Mouse (Mus musculus): ENCODE data around the gene Mrpl24. TPM values are rescaled to one million over a fixed set of nuclear protein-coding genes. Genes with fewer than 3 reads are reported as not detected.

Mrpl24 gene
- total RNA-seq, 2 experiments from 2014 or later, result 106 to 135 TPM

DNA sequence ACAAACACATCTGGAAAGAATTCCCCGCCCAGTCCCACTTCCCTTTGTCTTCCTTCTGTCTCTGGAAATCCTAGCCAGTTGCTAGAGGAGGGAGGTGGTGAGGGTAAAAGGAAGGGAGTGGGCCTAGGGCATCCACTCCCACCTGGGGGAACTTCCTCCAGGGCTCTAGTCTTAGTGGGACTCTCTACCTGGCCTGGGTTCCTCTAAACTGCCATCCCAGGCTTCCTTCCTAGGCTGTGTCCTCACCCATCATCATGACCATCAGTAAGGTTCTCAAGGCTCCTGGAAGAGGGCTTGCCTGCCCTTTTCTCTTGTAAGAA, 27.2 kb downstream of the Mrpl24 start:
- no peak for ATAC-seq (ENCODE audit: poor library complexity, severe bottlenecking)

DNA sequence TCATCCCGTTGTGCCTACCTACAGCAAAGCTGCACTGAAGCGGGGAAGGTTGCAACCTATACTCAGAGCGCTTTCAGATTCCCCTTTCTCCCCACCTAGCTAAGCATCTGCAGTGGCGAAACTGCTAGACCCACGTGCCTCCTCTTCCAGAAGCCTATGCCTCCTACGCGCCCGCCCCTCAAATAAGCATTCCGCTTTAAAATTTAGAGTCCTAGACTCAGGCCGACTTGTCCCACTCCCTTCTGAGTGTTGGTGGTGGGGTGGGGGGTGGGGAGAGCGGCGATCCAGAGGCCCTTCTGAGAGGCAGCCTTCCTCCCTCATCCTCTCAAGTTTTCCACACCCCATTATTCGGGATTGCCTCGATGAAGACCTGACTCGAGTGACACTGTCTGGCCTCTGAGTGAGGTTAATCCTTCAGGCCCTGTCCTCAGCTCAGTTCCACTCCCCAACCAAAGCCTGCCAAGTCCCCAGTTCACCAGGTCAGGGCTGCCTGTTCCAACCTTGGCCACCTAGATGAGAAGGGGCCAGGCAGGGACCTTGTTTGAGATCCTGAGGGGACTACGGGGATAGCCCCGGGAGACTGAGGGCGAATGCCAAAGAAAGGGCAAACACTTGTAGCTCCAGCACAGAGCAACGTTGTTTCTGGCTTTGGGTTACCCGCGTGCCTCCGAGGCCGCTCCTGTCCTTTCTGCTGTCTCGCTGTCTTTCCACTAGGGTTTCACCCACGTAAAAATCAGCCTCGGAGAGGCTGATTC, 27.9 kb downstream of the Mrpl24 start:
- ATAC-seq (ENCODE audit: poor library complexity, severe bottlenecking), result no peak

GRCm38 (mm10) chr3:87947811-87948199, 28.5 kb downstream of the Mrpl24 start:
- ATAC-seq (ENCODE audit: poor library complexity, severe bottlenecking), result no peak

DNA sequence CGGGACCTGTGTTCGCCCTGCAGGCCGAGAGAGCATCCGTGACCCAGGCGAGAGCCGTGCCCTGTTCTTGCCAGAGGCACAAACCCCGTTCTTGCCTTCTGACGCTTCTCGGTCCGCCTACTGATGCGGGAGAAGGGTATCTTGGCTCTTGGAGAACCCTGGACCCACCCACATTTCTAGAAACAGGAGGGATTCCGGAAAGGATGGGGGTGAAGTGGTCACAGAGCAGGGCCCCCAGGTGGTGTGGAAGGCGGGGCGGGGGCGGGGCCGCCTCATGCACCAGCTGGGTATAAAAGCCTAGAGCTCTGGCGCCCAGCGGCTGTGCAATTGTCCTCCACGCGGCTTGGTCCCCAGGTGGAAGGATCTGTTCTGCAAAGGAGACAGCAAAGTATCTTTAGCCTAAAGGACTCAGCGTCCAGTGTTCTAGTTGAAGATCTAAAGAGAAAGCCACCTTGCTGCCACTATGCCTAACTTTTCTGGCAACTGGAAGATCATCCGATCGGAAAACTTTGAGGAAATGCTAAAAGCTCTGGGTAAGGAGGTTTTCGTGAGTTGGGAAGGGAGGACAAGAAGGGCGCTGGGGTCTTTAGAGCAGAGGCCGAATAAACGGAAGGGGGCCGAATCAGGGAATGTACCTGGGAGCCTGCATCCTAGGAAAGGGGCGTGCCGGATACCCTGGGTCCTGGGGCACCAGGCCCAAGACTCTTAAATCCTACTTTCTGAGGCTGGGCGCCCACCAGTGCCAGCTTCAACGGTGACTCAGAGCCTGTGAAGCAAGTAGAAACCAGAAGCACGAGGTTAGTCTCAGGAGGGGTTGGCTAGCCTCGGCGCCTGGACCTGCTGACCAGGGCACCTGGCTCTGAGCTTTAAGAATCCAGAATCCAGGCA, 29.3 kb downstream of the Mrpl24 start, which contains the start of gene Crabp2:
Gene Crabp2 (plus strand): TSS at position 289 of the 888 bp plus-strand sequence.
- ATAC-seq (ENCODE audit: poor library complexity, severe bottlenecking), result no peak

GRCm38 (mm10) chr3:87949266-87949954, 30.1 kb downstream of the Mrpl24 start:
- ATAC-seq (ENCODE audit: poor library complexity, severe bottlenecking), result no peak

DNA sequence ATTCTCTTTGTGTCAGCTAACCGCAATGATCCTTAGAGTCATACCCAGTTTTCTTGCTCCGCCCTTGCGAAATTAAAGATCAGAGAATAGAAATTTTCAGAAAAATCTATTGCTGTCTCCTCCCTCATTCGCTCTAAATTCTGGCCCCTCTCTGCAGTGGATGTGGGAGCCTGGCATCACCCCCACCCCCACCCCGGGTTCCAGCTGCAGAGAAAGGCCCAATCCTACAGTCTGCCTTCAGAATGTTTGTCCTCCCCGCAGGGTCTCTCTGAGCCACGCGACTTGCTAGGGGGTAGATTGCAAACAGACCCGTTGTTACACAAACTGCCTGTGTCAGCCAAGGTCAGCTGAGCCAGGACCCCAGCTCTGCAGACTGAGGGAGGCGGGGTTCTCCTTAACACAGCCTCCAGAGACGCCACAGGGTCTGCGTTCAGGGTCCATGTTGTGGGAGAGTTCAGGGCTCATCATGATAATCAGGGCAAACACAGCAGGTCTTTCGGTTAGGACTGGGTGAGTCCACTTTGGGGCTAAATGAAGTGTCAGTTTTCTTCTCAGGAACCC, 30.7 kb downstream of the Mrpl24 start:
- ATAC-seq (ENCODE audit: poor library complexity, severe bottlenecking), result no peak

GRCm38 (mm10) chr3:87951946-87952345, 32.6 kb downstream of the Mrpl24 start:
- no peak for ATAC-seq (ENCODE audit: poor library complexity, severe bottlenecking)

DNA sequence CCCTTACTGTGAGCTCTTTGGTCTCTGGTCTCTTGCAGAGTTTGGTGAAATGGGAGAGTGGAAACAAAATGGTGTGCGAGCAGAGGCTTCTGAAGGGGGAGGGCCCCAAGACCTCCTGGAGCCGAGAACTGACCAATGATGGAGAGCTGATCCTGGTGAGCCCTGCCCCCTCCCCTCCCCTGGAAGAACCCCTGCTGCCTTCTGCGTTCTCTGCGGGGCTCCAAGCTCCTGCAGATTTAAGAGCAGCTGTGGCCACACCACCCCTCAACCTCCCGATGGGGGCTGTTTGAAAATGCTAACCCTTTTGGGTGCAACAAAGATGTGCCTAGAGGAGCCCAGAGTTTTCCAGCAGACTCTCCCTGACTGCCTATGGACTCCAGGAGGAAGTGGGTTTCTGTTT, 33.1 kb downstream of the Mrpl24 start:
- ATAC-seq (ENCODE audit: poor library complexity, severe bottlenecking), result no peak

- ATAC-seq (ENCODE audit: poor library complexity, severe bottlenecking), result no peak
These were observed 38.8 kb downstream of the Mrpl24 start for GRCm38 (mm10) chr3:87958056-87958455.

DNA sequence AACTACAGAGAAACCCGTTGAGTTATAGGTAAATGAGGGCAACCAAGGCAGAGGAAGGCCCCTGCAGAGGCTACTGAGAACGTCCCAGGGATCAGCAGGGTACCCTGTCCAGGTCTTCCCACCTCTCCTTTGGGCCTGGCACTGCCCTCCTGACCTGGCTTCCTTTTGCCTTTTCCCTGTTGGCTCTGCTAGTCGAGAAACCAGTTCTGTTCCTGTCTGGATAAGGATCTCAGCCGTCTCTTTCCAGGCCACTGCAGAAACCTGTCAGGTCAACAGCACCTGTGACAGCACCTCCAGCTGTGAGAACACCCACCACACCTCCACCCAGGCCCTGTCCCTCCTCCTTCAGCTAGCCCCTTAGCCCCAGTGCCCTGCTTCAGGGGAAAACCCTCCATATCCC, 39.2 kb downstream of the Mrpl24 start:
- ATAC-seq (ENCODE audit: poor library complexity, severe bottlenecking), result no peak

DNA sequence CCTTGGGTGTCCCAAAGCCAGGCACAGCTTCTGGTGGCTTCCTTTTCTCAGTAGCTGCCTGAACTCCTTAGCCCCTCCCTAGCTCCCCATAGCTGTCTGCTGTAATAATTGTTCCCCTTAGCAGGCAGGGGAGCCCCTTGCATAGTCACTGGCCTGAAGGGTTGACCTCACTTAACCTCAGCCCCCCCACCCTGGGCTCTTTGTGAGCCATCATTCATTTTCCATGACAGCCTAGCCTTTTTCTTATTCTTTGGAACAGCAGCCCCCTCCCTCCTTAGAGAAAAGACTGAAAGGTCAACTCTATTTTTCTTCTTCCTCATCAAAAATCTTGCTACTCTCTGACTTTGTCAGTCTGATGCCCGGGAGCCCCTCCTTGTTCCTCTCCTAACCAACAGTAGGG, 39.7 kb downstream of the Mrpl24 start:
- ATAC-seq (ENCODE audit: poor library complexity, severe bottlenecking), result no peak

- no peak for ATAC-seq (ENCODE audit: poor library complexity, severe bottlenecking)
These were observed 40.1 kb downstream of the Mrpl24 start for GRCm38 (mm10) chr3:87959371-87959770.

DNA sequence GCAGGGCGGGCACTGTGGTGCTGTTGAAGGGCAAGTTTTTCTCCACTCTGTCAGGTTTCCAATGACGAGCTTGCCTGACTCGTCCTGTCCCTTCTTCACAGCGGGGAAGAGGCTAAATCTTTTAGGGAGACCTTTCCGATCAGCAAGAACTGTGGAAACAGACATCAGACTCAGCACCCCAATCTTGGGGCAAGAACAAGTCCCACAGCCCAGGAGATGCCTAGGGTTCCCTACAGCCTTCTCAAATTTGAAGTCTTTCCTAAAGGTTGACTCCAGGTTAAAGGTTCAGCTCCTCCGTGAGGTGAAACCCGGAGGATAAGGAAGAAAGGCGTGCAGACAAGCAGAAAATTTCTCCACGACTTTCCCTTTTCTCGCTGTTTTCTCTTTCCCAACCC, 40.9 kb downstream of the Mrpl24 start:
- no peak for ATAC-seq (ENCODE audit: poor library complexity, severe bottlenecking)

GRCm38 (mm10) chr3:87960586-87961191, 41.4 kb downstream of the Mrpl24 start:
- peak; percentile 98 for ATAC-seq (ENCODE audit: poor library complexity, severe bottlenecking)

DNA sequence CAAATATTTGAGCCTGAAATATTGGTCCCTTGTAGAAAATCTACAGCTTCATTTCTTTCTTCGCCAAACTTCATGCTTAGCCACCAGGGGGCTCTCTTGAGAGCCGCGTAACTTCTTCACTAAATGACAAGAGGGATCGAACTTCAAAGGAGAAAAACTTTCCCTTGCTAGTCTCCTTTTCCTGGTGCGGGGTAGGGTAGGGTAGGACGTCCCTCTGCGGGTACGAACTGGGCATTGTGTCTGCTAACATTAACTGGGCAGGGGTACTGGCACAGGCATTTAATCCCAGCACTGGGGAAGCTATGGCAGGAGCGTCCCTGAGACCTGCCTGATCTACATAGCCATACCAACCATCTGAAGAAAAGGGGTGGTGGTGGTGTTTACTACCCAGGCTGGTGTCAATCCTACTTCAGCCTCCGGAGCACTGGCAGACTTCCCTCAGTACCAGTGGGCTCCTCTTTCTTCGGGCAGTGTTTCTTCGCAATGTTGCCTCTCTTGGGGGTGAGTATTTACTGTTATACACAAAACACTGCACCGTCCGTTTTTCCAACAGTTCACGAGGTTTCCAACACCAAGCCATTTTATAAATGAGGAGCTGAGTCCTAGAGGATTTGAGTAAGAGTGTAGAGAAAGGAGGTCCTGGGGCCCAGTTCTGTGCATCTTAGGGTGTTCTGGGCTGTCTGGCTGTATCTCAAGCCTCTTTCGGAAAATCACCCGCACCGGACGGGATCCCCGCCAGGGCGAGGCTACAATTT, 51.1 kb downstream of the Mrpl24 start:
- peak; percentile 27; the same call in 1 of the 2 replicates for ATAC-seq (ENCODE audit: poor library complexity, severe bottlenecking)

DNA sequence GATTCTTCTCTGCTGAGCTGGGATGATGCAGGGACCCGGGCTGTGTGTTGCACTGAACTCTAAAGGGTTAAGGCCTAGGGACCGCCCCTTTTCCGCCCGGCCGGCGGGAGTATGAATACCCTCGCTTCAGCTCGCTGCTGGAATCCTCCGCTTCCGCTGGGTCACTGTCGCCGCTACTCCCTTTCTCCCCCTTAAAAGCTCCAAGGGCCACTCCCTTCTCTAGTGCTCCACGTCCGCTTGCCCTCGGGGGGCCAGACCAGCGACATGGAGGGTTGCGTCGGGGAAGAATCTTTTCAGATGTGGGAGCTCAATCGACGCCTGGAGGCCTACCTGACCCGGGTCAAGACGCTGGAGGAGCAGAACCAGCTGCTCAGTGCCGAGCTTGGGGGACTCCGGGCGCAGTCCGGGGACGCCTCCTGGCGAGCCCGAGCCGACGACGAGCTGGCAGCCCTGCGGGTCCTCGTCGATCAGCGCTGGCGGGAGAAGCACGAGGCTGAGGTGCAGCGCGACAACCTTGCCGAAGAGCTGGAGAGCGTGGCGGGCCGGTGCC, 51.7 kb downstream of the Mrpl24 start, which contains the start of gene Nes:
Gene Nes (plus strand): TSS at position 140 of the 550 bp plus-strand sequence.
- no peak for ATAC-seq (ENCODE audit: poor library complexity, severe bottlenecking)

GRCm38 (mm10) chr3:87971489-87972202, 52.3 kb downstream of the Mrpl24 start:
- no peak for ATAC-seq (ENCODE audit: poor library complexity, severe bottlenecking)

DNA sequence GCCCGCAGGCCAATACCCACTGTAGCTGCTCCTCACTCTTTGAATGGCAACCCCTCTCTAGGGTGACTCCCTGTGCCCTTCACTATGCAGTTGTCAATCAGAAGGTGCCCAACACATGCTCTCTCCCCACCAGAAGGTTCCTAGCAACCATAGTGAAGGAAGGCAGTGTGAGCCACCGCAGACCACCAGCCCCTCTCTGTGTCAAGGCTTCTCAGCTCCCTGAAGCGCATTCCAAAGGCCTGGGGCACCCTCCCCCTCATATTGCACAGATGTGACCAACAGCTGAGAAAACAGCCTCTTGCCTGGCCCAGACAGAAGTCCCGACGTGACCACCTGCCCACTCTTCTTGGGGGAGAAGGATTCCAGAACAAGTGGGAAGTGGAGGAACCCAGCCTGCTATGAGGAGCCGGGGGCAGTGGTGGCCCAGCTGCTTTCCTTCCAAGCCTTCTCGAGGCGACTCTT, 52.9 kb downstream of the Mrpl24 start:
- no peak for ATAC-seq (ENCODE audit: poor library complexity, severe bottlenecking)

DNA sequence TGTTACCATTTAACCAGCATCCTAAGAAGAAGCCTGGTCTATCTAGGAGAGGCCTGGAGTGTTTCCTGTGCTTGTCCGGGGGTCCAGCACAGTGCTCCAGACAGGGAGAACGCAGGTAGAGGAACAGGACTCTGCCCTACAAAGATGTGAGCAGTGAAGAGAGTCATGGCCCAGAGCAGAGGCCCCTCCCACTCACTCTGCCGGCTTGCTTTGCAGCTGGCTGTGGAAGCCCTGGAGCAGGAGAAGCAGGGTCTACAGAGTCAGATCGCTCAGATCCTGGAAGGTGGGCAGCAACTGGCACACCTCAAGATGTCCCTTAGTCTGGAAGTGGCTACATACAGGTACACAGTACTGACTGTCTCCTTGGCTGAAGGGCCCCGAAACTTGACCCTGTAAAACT, 53.5 kb downstream of the Mrpl24 start:
- no peak for ATAC-seq (ENCODE audit: poor library complexity, severe bottlenecking)

All from megakaryocyte, adult 5-6 weeks (primary cell).